Comparison of ENCODE assay signal across 8 mouse cellular contexts in genomic region chr4:56946641-56947640, GRCm38 (mm10). TPM values are rescaled to one million over a fixed set of nuclear protein-coding genes. Genes with fewer than 3 reads are reported as not detected.
DNase-seq lines count a peak whose midpoint lies in the region; ATAC-seq lines count a peak whose summit lies in the region.

TSS of gene Tmem245 (minus strand) at chr4:56947437.

- WGBS in heart, embryonic 13.5 days = under 1% methylated on average over 107 of the region's 107 CpGs
- under 1% methylated on average over 107 of the region's 107 CpGs for WGBS in liver, embryonic 12.5 days (ENCODE audit: insufficient replicate concordance)
- WGBS in stomach, embryonic 15.5 days = under 1% methylated on average over 106 of the region's 107 CpGs

- peak within 1 kb of the TSS; percentile 79 for H3K4me2 ChIP-seq in heart, embryonic 13.5 days
- H3K4me2 ChIP-seq in liver, embryonic 12.5 days = peak within 1 kb of the TSS; percentile 93
- peak within 1 kb of the TSS; percentile 75 for H3K4me2 ChIP-seq in stomach, embryonic 15.5 days

- peak within 1 kb of the TSS; percentile 97 for H3K9ac ChIP-seq in heart, embryonic 13.5 days
- H3K9ac ChIP-seq in liver, embryonic 12.5 days = peak within 1 kb of the TSS; percentile 86
- H3K9ac ChIP-seq in stomach, embryonic 15.5 days = peak within 1 kb of the TSS; percentile 92

- no peaks in the 10 kb centered on the region for H3K9me3 ChIP-seq in heart, embryonic 13.5 days
- no peaks in the 10 kb centered on the region for H3K9me3 ChIP-seq in liver, embryonic 12.5 days (replicated peaks)
- H3K9me3 ChIP-seq in stomach, embryonic 15.5 days = no peaks in the 10 kb centered on the region

- peak; percentile 88 for ATAC-seq in heart, embryonic 13.5 days (ENCODE audit: extremely low read depth, insufficient number of reproducible peaks, low FRiP score, low TSS enrichment)
- ATAC-seq in liver, embryonic 12.5 days = peak; percentile 96
- peak; percentile 97 for ATAC-seq in stomach, embryonic 15.5 days (ENCODE audit: insufficient read depth, low FRiP score, low read depth)

- peak; percentile 96 for DNase-seq in CD4-positive, CD25-positive, alpha-beta regulatory T cell, adult 2 months (ENCODE audit: low read depth, low spot score)
- DNase-seq in fat pad, adult 2 months (ENCODE audit: extremely low read depth, low read depth, low spot score) = peak; percentile 73
- DNase-seq in kidney, postnatal 10 days = peak; percentile 97
- peak; percentile 86 to 90 for DNase-seq in natural killer cell, adult 2 months (ENCODE audit: low spot score in 2 of 2)

- peak within 1 kb of the TSS; percentile 87 for H3K4me3 ChIP-seq in brown adipose tissue, adult 24 weeks (ENCODE audit: insufficient read depth, low read depth, low read length)
- H3K4me3 ChIP-seq in heart, embryonic 13.5 days = peak within 1 kb of the TSS; percentile 85
- peak within 1 kb of the TSS; percentile 76 for H3K4me3 ChIP-seq in liver, embryonic 12.5 days
- H3K4me3 ChIP-seq in stomach, embryonic 15.5 days (replicated peaks) = peak within 1 kb of the TSS; percentile 92

- no peaks in the 10 kb centered on the region for H3K27me3 ChIP-seq in heart, embryonic 13.5 days (replicated peaks)
- no peaks in the 10 kb centered on the region for H3K27me3 ChIP-seq in liver, embryonic 12.5 days (replicated peaks)
- H3K27me3 ChIP-seq in stomach, embryonic 15.5 days (replicated peaks) = no peaks in the 10 kb centered on the region

- no peaks in the 10 kb centered on the region for H3K36me3 ChIP-seq in heart, embryonic 13.5 days
- no peaks in the 10 kb centered on the region; the same call in 1 of the 2 replicates for H3K36me3 ChIP-seq in liver, embryonic 12.5 days
- no peaks in the 10 kb centered on the region for H3K36me3 ChIP-seq in stomach, embryonic 15.5 days

- H3K4me1 ChIP-seq in brown adipose tissue, adult 24 weeks (ENCODE audit: control insufficient read depth, insufficient read depth, insufficient read length, low read length) = peaks cover 38% of the 10 kb centered on the region
- peaks cover 47% of the 10 kb centered on the region for H3K4me1 ChIP-seq in heart, embryonic 13.5 days
- peaks cover 48% of the 10 kb centered on the region for H3K4me1 ChIP-seq in liver, embryonic 12.5 days
- peaks cover 24% of the 10 kb centered on the region for H3K4me1 ChIP-seq in stomach, embryonic 15.5 days

- peak within 1 kb of the TSS; percentile 95 for H3K27ac ChIP-seq in brown adipose tissue, adult 24 weeks (replicated peaks; ENCODE audit: low read depth, low read length)
- peak within 1 kb of the TSS; percentile 93 for H3K27ac ChIP-seq in heart, embryonic 13.5 days (replicated peaks)
- H3K27ac ChIP-seq in liver, embryonic 12.5 days = peak within 1 kb of the TSS; percentile 77
- H3K27ac ChIP-seq in stomach, embryonic 15.5 days = peak within 1 kb of the TSS; percentile 93

RNA-seq across cellular contexts. Expression of gene Tmem245, which starts in this region (rescaled TPM):
- 7.4 and 17.2 TPM in 2 replicates for polyA plus RNA-seq in brown adipose tissue, adult 24 weeks (2012; ENCODE audit: insufficient read depth, insufficient read length, missing spikeins)
- 14.9 and 17.1 TPM in 2 replicates for polyA plus RNA-seq in heart, embryonic 13.5 days (2015; fragmentation: Nextera tagmentation; extraction: Ambion mirVana)
- 5.8 and 6.1 TPM in 2 replicates for polyA plus RNA-seq in liver, embryonic 12.5 days (2016; fragmentation: Nextera tagmentation; extraction: Ambion mirVana)
- 9.5 and 10.3 TPM in 2 replicates for polyA plus RNA-seq in stomach, embryonic 15.5 days (2015; fragmentation: Nextera tagmentation; extraction: Ambion mirVana)

Comparison
In these comparisons a context has a peak if more than half of its experiments do, and no peak if none do; other contexts are left out.
1. Peak in every context shown above with its lines: DNase-seq, ATAC-seq, H3K4me3 ChIP-seq and H3K27ac ChIP-seq.